Mouse (Mus musculus) kidney, embryonic 14.5 days (tissue): ENCODE measurements at regions not wholly inside any gene's neighbourhood (a gene's known extent, or its start where the extent isn't known, plus 50 kb on each side); places are given as distances from the start of the nearest gene placed in this dataset.

Source experiments
- ATAC-seq: fragments of 200-750 bp; cut with Nextera tagmentation; 2 replicates; pipeline ENCODE4 v1.8.0; 2017; ENCODE audit warnings: moderate number of reproducible peaks, mild to moderate bottlenecking, moderate TSS enrichment, moderate library complexity; ENCODE audit not compliant: low FRiP score, low TSS enrichment
- H3K27ac ChIP-seq: fragments of 300-500 bp; sonication (generic); 2 replicates; pipeline ENCODE4 v1.5.1; 2014; ENCODE audit warnings: low read depth, mild to moderate bottlenecking, low read length, moderate library complexity, mixed read lengths
- H3K27me3 ChIP-seq: fragments of 300-500 bp; sonication (generic); 2 replicates; pipeline ENCODE4 v1.6.1; 2014; ENCODE audit warnings: mild to moderate bottlenecking, low read length; ENCODE audit not compliant: control insufficient read depth, insufficient read depth
- H3K36me3 ChIP-seq: fragments of 300-500 bp; sonication (generic); 2 replicates; pipeline ENCODE4 v1.6.1; 2014; ENCODE audit warnings: low read length, mixed read lengths; ENCODE audit not compliant: control insufficient read depth, insufficient read depth
- H3K4me1 ChIP-seq: fragments of 300-500 bp; sonication (generic); 2 replicates; pipeline ENCODE4 v1.6.1; 2014; ENCODE audit warnings: low read length, mixed read lengths; ENCODE audit not compliant: control insufficient read depth, insufficient read depth
- H3K4me2 ChIP-seq: fragments of 300-500 bp; sonication (generic); replicated peaks from 2 replicates; pipeline ENCODE4 v1.6.1; 2014; ENCODE audit warnings: low read depth, mild to moderate bottlenecking, low read length
- H3K4me3 ChIP-seq: fragments of 300-500 bp; sonication (generic); 2 replicates; pipeline ENCODE4 v1.5.1; 2014; ENCODE audit warnings: mild to moderate bottlenecking, low read length
- H3K9ac ChIP-seq: fragments of 300-500 bp; sonication (generic); 2 replicates; pipeline ENCODE4 v1.6.1; 2014; ENCODE audit warnings: low read depth, mild to moderate bottlenecking, low read length, moderate library complexity
- H3K9me3 ChIP-seq: fragments of 300-500 bp; sonication (generic); 2 replicates; pipeline ENCODE4 v1.6.1; 2016; ENCODE audit warnings: low read length; ENCODE audit not compliant: control insufficient read depth
- WGBS: fragments of 180-500 bp; shearing (Covaris S2); extraction: QIAGEN DNeasy Blood & Tissue Kit; methylation state at CpG from one replicate; pipeline ENCODE4 v1.1.7; 2014; 5-methylcytosine and 5-hydroxymethylcytosine counted together

DNA sequence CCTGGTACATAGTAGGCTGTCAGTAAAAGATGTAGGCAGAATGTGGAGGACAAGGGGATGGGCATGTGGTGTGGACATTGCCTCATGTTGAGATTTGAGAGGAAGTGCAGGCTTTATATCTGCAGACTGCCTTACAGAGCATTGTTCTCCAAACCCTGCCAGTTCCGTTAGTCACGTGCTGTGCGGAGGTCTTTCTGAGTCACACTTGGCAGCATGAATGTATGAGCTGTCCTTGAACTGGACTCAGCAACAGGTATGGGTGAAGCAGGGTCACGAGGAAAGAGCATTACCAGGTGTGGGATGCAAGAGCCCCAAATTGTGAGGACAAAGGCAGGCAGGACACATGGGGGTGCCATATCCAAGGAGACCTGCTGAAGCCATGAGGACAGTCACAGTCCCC, 193.8 kb upstream of the Unc93a2 start:
- Histone ChIP-seq H3K4me1 (no peaks in the 10 kb centered on the region), H3K36me3 (no peaks in the 10 kb centered on the region), H3K9me3 (no peaks in the 10 kb centered on the region), H3K4me2 (no peak overlapping the region), H3K9ac (no peak overlapping the region), H3K27ac (no peak overlapping the region), H3K4me3 (no peak overlapping the region), H3K27me3 (no peaks in the 10 kb centered on the region)
- 84% methylated on average over 4 of the region's 4 CpGs for WGBS
- no peak for ATAC-seq

DNA sequence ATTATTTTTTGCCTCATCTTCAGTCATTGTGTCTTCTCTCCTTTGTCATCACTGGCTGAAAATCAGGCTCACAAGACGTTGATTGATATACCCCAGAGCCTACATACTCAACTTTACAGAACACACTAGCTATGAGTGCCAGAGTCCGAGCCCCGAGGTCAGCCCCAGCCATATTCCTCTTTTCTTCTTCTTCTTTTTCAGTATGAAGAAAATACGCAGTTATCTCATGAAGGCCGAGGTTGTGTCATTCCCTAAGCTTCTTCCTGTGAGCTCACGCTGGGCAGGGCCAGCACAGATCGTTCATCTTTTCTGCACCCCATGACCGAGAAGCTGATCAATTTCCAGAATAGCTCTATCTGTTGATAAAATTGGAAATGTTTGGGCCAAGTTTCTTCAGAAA, 192.7 kb upstream of the Unc93a2 start:
- Histone ChIP-seq H3K27me3 (no peaks in the 10 kb centered on the region), H3K4me3 (no peak overlapping the region), H3K36me3 (no peaks in the 10 kb centered on the region), H3K4me1 (no peaks in the 10 kb centered on the region), H3K9ac (no peak overlapping the region), H3K9me3 (no peaks in the 10 kb centered on the region), H3K4me2 (no peak overlapping the region), H3K27ac (no peak overlapping the region)
- ATAC-seq: no peak
- 89% methylated on average over 8 of the region's 8 CpGs for WGBS

DNA sequence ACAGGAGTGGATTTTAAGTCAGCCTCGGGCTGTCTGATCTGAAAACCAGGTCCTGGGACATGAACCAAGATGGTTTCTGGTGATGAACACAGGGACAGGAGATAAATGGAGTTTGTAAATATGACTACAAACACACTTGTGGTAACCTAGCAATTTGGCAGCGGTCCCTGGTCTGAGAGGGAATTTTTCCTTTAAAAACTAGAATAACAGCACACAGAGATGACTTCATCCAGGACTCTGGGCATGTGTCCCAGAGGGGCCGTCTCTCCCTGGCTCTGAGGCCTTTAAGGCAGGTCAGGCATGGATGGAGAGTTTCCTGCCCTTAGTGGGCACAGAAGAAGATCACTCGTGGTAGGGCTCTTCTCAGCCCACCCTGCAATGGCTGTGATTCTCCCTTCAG, 192.0 kb upstream of the Unc93a2 start:
- Histone ChIP-seq H3K4me2 (no peak overlapping the region), H3K4me3 (no peak overlapping the region), H3K36me3 (no peaks in the 10 kb centered on the region), H3K9me3 (no peaks in the 10 kb centered on the region), H3K27me3 (no peaks in the 10 kb centered on the region), H3K4me1 (no peaks in the 10 kb centered on the region), H3K27ac (no peak overlapping the region), H3K9ac (no peak overlapping the region)
- 70% methylated on average over 4 of the region's 4 CpGs for WGBS
- ATAC-seq: no peak

DNA sequence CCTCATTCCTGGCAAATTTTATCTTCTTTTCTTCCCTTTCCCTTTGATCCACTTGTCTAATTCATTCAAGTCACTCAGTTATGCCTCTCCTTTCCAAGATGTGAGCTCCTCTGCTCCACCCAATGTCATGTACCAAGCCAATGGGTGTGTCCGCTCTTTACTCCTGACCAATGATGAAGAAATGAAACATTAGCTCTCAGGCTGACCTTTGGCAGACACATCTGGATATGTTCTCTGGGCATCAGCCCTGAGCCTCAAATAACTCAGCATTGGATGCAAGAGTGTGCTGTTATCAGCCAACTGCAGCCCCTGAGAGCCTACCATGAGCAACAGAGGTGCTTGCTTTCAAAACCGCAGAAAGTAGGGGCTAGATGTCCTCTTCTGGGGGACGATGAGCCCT, 186.2 kb upstream of the Unc93a2 start:
- H3K9me3 ChIP-seq: no peaks in the 10 kb centered on the region
- no peaks in the 10 kb centered on the region for H3K36me3 ChIP-seq
- H3K27me3 ChIP-seq: no peaks in the 10 kb centered on the region
- 95% methylated on average over 3 of the region's 3 CpGs for WGBS
- H3K4me1 ChIP-seq: no peaks in the 10 kb centered on the region
- ATAC-seq: no peak
- no peak overlapping the region for H3K4me3 ChIP-seq
- no peak overlapping the region for H3K4me2 ChIP-seq
- no peak overlapping the region for H3K27ac ChIP-seq
- no peak overlapping the region for H3K9ac ChIP-seq

DNA sequence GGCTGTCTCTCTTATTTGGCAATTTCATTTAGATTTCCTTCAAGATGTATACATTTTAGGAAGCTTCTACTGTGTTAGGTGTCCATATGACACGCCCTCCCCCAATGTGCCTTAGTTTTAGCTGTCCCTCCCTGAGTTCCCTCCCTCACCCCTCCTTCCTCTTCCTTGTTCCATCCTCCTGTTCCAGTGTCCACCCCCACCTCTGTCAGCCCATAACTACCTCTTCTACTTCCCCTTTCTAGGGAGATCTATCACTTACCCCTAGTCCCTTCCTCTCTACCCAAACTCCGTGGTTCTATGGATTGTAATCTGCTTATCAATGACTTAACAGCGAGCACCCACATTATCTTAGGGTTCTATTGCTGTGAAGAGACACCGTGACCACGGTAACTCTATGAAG, 183.2 kb upstream of the Unc93a2 start:
- no peak for ATAC-seq
- Histone ChIP-seq H3K27me3 (no peaks in the 10 kb centered on the region), H3K4me3 (no peak overlapping the region), H3K36me3 (no peaks in the 10 kb centered on the region), H3K9me3 (no peaks in the 10 kb centered on the region), H3K9ac (no peak overlapping the region), H3K27ac (no peak overlapping the region), H3K4me1 (no peaks in the 10 kb centered on the region), H3K4me2 (no peak overlapping the region)
- 90% methylated on average over 5 of the region's 5 CpGs for WGBS

DNA sequence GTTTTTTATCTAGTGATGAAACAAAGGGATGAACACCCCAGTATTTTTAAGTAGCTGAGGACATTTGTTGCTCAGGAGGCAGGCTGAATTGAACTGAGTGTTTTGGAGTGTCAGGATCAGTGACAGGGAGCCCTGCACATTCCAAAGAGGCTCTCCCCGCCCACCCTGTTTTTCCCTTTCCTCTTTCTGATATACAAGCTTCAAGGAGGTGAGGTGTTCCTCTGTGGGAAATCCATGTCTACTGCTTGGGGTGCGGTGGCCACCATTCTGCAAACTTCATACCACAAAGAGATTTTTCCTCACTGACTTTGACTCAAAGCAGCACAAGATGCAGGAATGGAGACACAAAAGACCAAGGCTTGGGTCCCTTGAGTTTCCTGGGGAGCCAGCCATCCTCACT, 180.5 kb upstream of the Unc93a2 start:
- H3K4me1 ChIP-seq: no peaks in the 10 kb centered on the region
- H3K4me3 ChIP-seq: no peak overlapping the region
- no peak overlapping the region for H3K27ac ChIP-seq
- no peak overlapping the region for H3K4me2 ChIP-seq
- no peaks in the 10 kb centered on the region for H3K9me3 ChIP-seq
- H3K36me3 ChIP-seq: no peaks in the 10 kb centered on the region
- H3K27me3 ChIP-seq: no peaks in the 10 kb centered on the region
- 84% methylated on average over 2 of the region's 2 CpGs for WGBS
- no peak overlapping the region for H3K9ac ChIP-seq
- no peak for ATAC-seq

DNA sequence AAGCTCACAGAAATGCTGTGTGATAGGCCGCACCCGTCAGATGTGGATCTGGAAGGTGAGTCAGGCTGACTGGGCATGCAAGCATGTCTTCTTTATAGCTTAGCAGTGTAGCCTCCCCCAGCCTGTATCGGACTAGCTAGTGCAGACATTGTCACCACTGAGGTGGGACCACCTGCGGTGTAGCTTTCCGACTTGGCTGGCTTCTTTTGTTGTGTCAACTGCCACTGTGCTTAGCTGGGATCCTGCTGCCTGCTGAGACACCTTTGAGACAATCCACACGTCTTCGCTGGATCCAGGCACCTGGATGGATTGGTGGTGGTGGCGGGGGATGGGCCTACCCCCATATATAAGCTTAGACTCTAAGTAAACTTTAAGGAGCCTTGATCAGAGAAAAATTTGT, 177.7 kb upstream of the Unc93a2 start:
- Histone ChIP-seq H3K9me3 (no peaks in the 10 kb centered on the region), H3K27me3 (no peaks in the 10 kb centered on the region), H3K9ac (no peak overlapping the region), H3K36me3 (no peaks in the 10 kb centered on the region), H3K4me2 (no peak overlapping the region), H3K4me1 (no peaks in the 10 kb centered on the region), H3K4me3 (no peak overlapping the region), H3K27ac (no peak overlapping the region)
- ATAC-seq: no peak
- WGBS: 36% methylated on average over 8 of the region's 8 CpGs

DNA sequence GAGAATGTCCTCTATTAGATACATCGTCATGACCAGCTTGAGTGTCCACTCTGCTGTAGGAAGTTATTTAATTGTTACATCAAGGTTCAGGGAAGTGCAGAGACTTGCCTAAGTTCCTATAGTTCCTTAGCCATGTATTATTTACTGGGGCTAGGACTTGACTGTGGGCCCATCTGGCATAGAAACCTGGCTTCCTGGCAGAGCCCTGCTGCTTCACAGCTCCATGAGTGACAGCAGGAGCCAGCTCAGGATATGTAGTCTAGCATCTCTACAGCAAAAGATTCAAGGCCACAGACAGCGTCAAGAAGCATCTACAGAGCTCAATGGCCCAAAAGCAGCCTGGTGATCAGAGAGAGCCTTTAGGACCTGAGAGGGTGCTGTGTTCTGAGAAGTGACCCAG, 163.2 kb upstream of the Unc93a2 start:
- no peaks in the 10 kb centered on the region for H3K4me1 ChIP-seq
- no peak overlapping the region for H3K4me2 ChIP-seq
- H3K27ac ChIP-seq: no peak overlapping the region
- H3K36me3 ChIP-seq: no peaks in the 10 kb centered on the region
- no peaks in the 10 kb centered on the region for H3K9me3 ChIP-seq
- no peak overlapping the region for H3K9ac ChIP-seq
- no peaks in the 10 kb centered on the region for H3K27me3 ChIP-seq
- WGBS: 90% methylated on average over 2 of the region's 2 CpGs
- no peak overlapping the region for H3K4me3 ChIP-seq
- ATAC-seq: no peak

DNA sequence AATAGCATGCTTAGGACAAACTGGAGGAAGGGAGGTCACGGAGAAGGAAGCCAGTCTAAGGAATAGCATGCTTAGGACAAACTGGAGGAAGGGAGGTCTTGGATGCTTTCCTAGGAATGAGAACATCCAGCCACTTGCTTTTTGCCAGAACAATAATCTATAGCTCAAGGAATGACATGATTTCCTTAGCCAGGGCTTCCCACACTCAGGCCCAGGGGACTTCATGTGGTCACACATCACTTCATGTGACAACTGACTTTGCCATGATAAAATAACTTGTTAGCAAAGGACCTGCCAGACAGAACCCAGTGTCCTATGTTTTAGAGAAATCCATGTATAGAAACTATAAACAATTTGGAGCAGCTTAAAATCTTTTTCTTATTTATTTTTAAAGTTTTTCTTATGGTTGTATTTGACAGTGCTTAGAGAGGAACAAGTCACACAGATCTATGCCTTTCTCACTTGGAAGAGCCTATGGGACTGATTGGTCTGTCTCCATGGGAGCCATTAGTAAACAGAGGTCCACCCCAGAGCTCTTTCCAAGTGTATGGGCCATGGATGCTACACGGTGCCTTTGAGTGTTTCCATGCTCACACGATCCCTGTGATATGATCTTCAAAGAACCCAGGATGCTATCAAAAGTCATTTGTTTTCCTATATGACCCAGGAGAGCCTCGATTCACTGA, 153.3 kb upstream of the Unc93a2 start:
- Histone ChIP-seq H3K27me3 (no peaks in the 10 kb centered on the region), H3K4me2 (no peak overlapping the region), H3K9me3 (0 out of 2 replicates have a peak, but pooled peaks cover 2% of the 10 kb centered on the region), H3K4me1 (peaks cover 7% of the 10 kb centered on the region), H3K4me3 (no peak overlapping the region), H3K27ac (no peak overlapping the region), H3K36me3 (no peaks in the 10 kb centered on the region), H3K9ac (no peak overlapping the region)
- 73% methylated on average over 4 of the region's 4 CpGs for WGBS
- ATAC-seq: no peak
